Mouse (Mus musculus) kidney, embryonic 15.5 days (tissue): Measurements from ENCODE around the gene Mymx. TPM values are rescaled to one million over a fixed set of nuclear protein-coding genes. Genes with fewer than 3 reads are reported as not detected.

Experiments used
- ATAC-seq: fragments of 200-750 bp; cut with Nextera tagmentation; replicated peaks from 2 replicates; pipeline ENCODE4 v1.8.0; 2017; ENCODE audit warnings: moderate TSS enrichment; ENCODE audit not compliant: low FRiP score
- H3K27ac ChIP-seq: fragments of 300-500 bp; sonication (generic); 2 replicates; pipeline ENCODE4 v1.5.1; 2015; ENCODE audit warnings: mild to moderate bottlenecking, inconsistent platforms
- H3K27me3 ChIP-seq: fragments of 300-500 bp; sonication (generic); 2 replicates; pipeline ENCODE4 v1.6.1; 2015; ENCODE audit warnings: inconsistent platforms
- H3K36me3 ChIP-seq: fragments of 300-500 bp; sonication (generic); 2 replicates; pipeline ENCODE4 v1.6.1; 2015; ENCODE audit warnings: inconsistent platforms
- H3K4me1 ChIP-seq: fragments of 300-500 bp; sonication (generic); 2 replicates; pipeline ENCODE4 v1.6.1; 2015; ENCODE audit warnings: inconsistent platforms
- H3K4me2 ChIP-seq: fragments of 300-500 bp; sonication (generic); 2 replicates; pipeline ENCODE4 v1.6.1; 2015; ENCODE audit warnings: moderate library complexity, mild to moderate bottlenecking, inconsistent platforms
- H3K4me3 ChIP-seq: fragments of 300-500 bp; sonication (generic); replicated peaks from 2 replicates; pipeline ENCODE4 v1.5.1; 2015; ENCODE audit warnings: mild to moderate bottlenecking, inconsistent platforms
- H3K9ac ChIP-seq: fragments of 300-500 bp; sonication (generic); 2 replicates; pipeline ENCODE4 v1.6.1; 2015; ENCODE audit warnings: mild to moderate bottlenecking, inconsistent platforms
- H3K9me3 ChIP-seq: fragments of 300-500 bp; sonication (generic); replicated peaks from 2 replicates; pipeline ENCODE4 v1.6.1; 2016; ENCODE audit warnings: inconsistent platforms
- WGBS: fragments of 180-500 bp; shearing (Covaris S2); methylation state at CpG from one replicate; pipeline ENCODE4 v1.1.7; 2015; ENCODE audit warnings: mixed read lengths; 5-methylcytosine and 5-hydroxymethylcytosine counted together
- polyA plus RNA-seq: library from polyadenylated mRNA; unstranded; fragments of >200 nt; fragmentation: Nextera tagmentation; extraction: Ambion mirVana; gene quantifications from 2 replicates; pipeline ENCODE4 v1.2.1, GENCODE M21; 2015

The Mymx gene
- polyA plus RNA-seq, 1 experiment from 2014 or later = 5.7 TPM

- H3K9ac ChIP-seq = no peak overlapping the region
- peak overlapping the region; percentile 13; the same call in 1 of the 2 replicates for H3K4me2 ChIP-seq
- peak overlapping the region; percentile 90 for H3K27ac ChIP-seq
- no peak; the same call in 1 of the 2 replicates for ATAC-seq
- no peaks in the 10 kb centered on the region for H3K27me3 ChIP-seq
- H3K4me1 ChIP-seq = peaks cover 38% of the 10 kb centered on the region
- H3K9me3 ChIP-seq = no peaks in the 10 kb centered on the region
- H3K4me3 ChIP-seq = no peak overlapping the region
- WGBS = 82% methylated on average over 23 of the region's 23 CpGs
- peaks cover 40% of the 10 kb centered on the region for H3K36me3 ChIP-seq
Observed at GRCm38 (mm10) chr17:45585725-45586448, 16.0 kb downstream of the Mymx start.

GRCm38 (mm10) chr17:45584939-45585678, 16.8 kb downstream of the Mymx start:
- Histone ChIP-seq H3K4me2 (peak overlapping the region; percentile 30), H3K9me3 (no peaks in the 10 kb centered on the region), H3K27me3 (no peaks in the 10 kb centered on the region), H3K36me3 (peaks cover 40% of the 10 kb centered on the region), H3K4me3 (no peak overlapping the region), H3K27ac (peak overlapping the region; percentile 90), H3K4me1 (peaks cover 36% of the 10 kb centered on the region), H3K9ac (0 out of 2 replicates have a peak overlapping the region, but pooled peaks have one; percentile 14)
- WGBS = 15% methylated on average over 14 of the region's 14 CpGs
- peak; percentile 55 for ATAC-seq

GRCm38 (mm10) chr17:45584096-45584896, 17.6 kb downstream of the Mymx start:
- WGBS = 32% methylated on average over 12 of the region's 12 CpGs
- Histone ChIP-seq H3K9me3 (no peaks in the 10 kb centered on the region), H3K36me3 (peaks cover 33% of the 10 kb centered on the region), H3K4me1 (peaks cover 36% of the 10 kb centered on the region), H3K27ac (peak overlapping the region; percentile 90), H3K27me3 (no peaks in the 10 kb centered on the region), H3K9ac (0 out of 2 replicates have a peak overlapping the region, but pooled peaks have one; percentile 14), H3K4me3 (no peak overlapping the region), H3K4me2 (peak overlapping the region; percentile 30)
- ATAC-seq = peak; percentile 20; the same call in 1 of the 2 replicates

GRCm38 (mm10) chr17:45582715-45583355, 19.1 kb downstream of the Mymx start:
- no peak overlapping the region for H3K4me3 ChIP-seq
- no peaks in the 10 kb centered on the region for H3K27me3 ChIP-seq
- H3K4me2 ChIP-seq = no peak overlapping the region
- peaks cover 19% of the 10 kb centered on the region for H3K36me3 ChIP-seq
- H3K27ac ChIP-seq = no peak overlapping the region
- no peak overlapping the region for H3K9ac ChIP-seq
- peaks cover 44% of the 10 kb centered on the region for H3K4me1 ChIP-seq
- ATAC-seq = no peak
- no peaks in the 10 kb centered on the region for H3K9me3 ChIP-seq
- 56% methylated on average over 6 of the region's 6 CpGs for WGBS

GRCm38 (mm10) chr17:45582188-45582587, 19.7 kb downstream of the Mymx start:
- ATAC-seq = no peak
- 94% methylated on average over 6 of the region's 6 CpGs for WGBS
- H3K27me3 ChIP-seq = no peaks in the 10 kb centered on the region
- no peak overlapping the region for H3K27ac ChIP-seq
- H3K4me2 ChIP-seq = no peak overlapping the region
- no peak overlapping the region for H3K4me3 ChIP-seq
- peaks cover 14% of the 10 kb centered on the region for H3K36me3 ChIP-seq
- no peak overlapping the region for H3K9ac ChIP-seq
- H3K4me1 ChIP-seq = peaks cover 44% of the 10 kb centered on the region
- H3K9me3 ChIP-seq = no peaks in the 10 kb centered on the region

GRCm38 (mm10) chr17:45581567-45581983, 20.3 kb downstream of the Mymx start:
- no peak for ATAC-seq
- H3K4me3 ChIP-seq = no peak overlapping the region
- H3K27ac ChIP-seq = no peak overlapping the region
- H3K4me1 ChIP-seq = peaks cover 44% of the 10 kb centered on the region
- no peak overlapping the region for H3K9ac ChIP-seq
- H3K9me3 ChIP-seq = no peaks in the 10 kb centered on the region
- WGBS = 7% methylated on average over 2 of the region's 2 CpGs
- H3K4me2 ChIP-seq = no peak overlapping the region
- no peaks in the 10 kb centered on the region for H3K27me3 ChIP-seq
- H3K36me3 ChIP-seq = peaks cover 8% of the 10 kb centered on the region; the same call in 1 of the 2 replicates

- Histone ChIP-seq H3K27ac (peak overlapping the region; percentile 68), H3K4me3 (no peak overlapping the region), H3K9ac (no peak overlapping the region), H3K9me3 (no peaks in the 10 kb centered on the region), H3K4me1 (peaks cover 42% of the 10 kb centered on the region), H3K27me3 (no peaks in the 10 kb centered on the region), H3K4me2 (0 out of 2 replicates have a peak overlapping the region, but pooled peaks have one; percentile 14), H3K36me3 (peaks cover 2% of the 10 kb centered on the region; the same call in 1 of the 2 replicates)
- ATAC-seq = no peak
- WGBS = 37% methylated on average over 12 of the region's 12 CpGs
Observed at GRCm38 (mm10) chr17:45580958-45581477, 20.9 kb downstream of the Mymx start.

- peaks cover 36% of the 10 kb centered on the region for H3K4me1 ChIP-seq
- H3K4me3 ChIP-seq = no peak overlapping the region
- no peak overlapping the region for H3K9ac ChIP-seq
- no peaks in the 10 kb centered on the region for H3K9me3 ChIP-seq
- no peaks in the 10 kb centered on the region for H3K27me3 ChIP-seq
- no peaks in the 10 kb centered on the region for H3K36me3 ChIP-seq
- H3K4me2 ChIP-seq = no peak overlapping the region
- H3K27ac ChIP-seq = peak overlapping the region; percentile 68
- peak; percentile 54; the same call in 1 of the 2 replicates for ATAC-seq
- WGBS = 67% methylated on average over 4 of the region's 4 CpGs
Observed at GRCm38 (mm10) chr17:45579554-45579953, 22.3 kb downstream of the Mymx start.

GRCm38 (mm10) chr17:45578843-45579242, 23.1 kb downstream of the Mymx start:
- Histone ChIP-seq H3K4me3 (no peak overlapping the region), H3K27ac (peak overlapping the region; percentile 58; the same call in 1 of the 2 replicates)
- WGBS = 79% methylated on average over 7 of the region's 7 CpGs

GRCm38 (mm10) chr17:45578242-45578641, 23.7 kb downstream of the Mymx start:
- no peaks in the 10 kb centered on the region for H3K27me3 ChIP-seq
- H3K4me1 ChIP-seq = peaks cover 35% of the 10 kb centered on the region
- H3K9ac ChIP-seq = no peak overlapping the region
- H3K27ac ChIP-seq = peak overlapping the region; percentile 58; the same call in 1 of the 2 replicates
- WGBS = 65% methylated on average over 5 of the region's 5 CpGs
- no peak overlapping the region for H3K4me2 ChIP-seq
- H3K4me3 ChIP-seq = no peak overlapping the region
- no peaks in the 10 kb centered on the region for H3K9me3 ChIP-seq
- H3K36me3 ChIP-seq = no peaks in the 10 kb centered on the region
- no peak for ATAC-seq

More at GRCm38 (mm10) chr17:45578843-45579242, 23.1 kb downstream of the Mymx start:
- Histone ChIP-seq H3K27me3 (no peaks in the 10 kb centered on the region), H3K4me2 (no peak overlapping the region), H3K4me1 (peaks cover 35% of the 10 kb centered on the region), H3K9me3 (no peaks in the 10 kb centered on the region), H3K9ac (no peak overlapping the region), H3K36me3 (no peaks in the 10 kb centered on the region)
- no peak for ATAC-seq
